Mouse (Mus musculus) spleen, adult 10 weeks (tissue): ENCODE data around the gene Coq6. TPM values are rescaled to one million over a fixed set of nuclear protein-coding genes. Genes with fewer than 3 reads are reported as not detected.

Experiments used
- polyA plus RNA-seq: library from polyadenylated mRNA; stranded (reverse); fragments of 350-450 nt; fragmentation: Illumina TruSeq; extraction: RNeasy Lipid Tissue Mini Kit (QIAGEN cat#74804); gene quantifications from one replicate; pipeline ENCODE4 v1.2.3, GENCODE M21; 2015; ENCODE audit warnings: low replicate concordance; ENCODE audit not compliant: insufficient read depth

Gene Coq6
- 13.8 TPM for polyA plus RNA-seq

GRCm38 (mm10) chr12:84361555-84362489 lies at the start of gene Coq6, which contains the start of gene Fam161b:
Gene Coq6, plus strand, starts transcription at chr12:84361657.
Gene Fam161b, minus strand, starts transcription at chr12:84361833.

GRCm38 (mm10) chr12:84316721-84317621 lies 44.5 kb upstream of the Coq6 start, which contains the start of gene Zfp410:
Gene Zfp410, plus strand, starts transcription at chr12:84316852.

GRCm38 (mm10) chr12:84408819-84409507 lies 47.5 kb downstream of the Coq6 start, which contains the start of the genes Entpd5 and Bbof1:
Gene Entpd5, minus strand, starts transcription at chr12:84409029.
Gene Bbof1, plus strand, starts transcription at chr12:84409071.

GRCm38 (mm10) chr12:84416834-84417604 lies 55.6 kb downstream of the Coq6 start, which contains the start of gene Rnf113a2:
Gene Rnf113a2, plus strand, starts transcription at chr12:84417196.

Other genes with a start within 250 kb of the Coq6 start
- 3.0 TPM for gene Dnal1, start 247.3 kb upstream of the Coq6 start, polyA plus RNA-seq
- 0.25 TPM for gene Pnma1, start 213.2 kb upstream of the Coq6 start, polyA plus RNA-seq
- 32.6 TPM for gene Elmsan1, start 142.8 kb upstream of the Coq6 start, polyA plus RNA-seq
- gene Ptgr2, start 76.4 kb upstream of the Coq6 start, polyA plus RNA-seq = 42.3 TPM
- 50.4 TPM for gene Zfp410, start 44.8 kb upstream of the Coq6 start, polyA plus RNA-seq
- gene Fam161b, start 176 bp downstream of the Coq6 start, polyA plus RNA-seq = 1.6 TPM
- gene Entpd5, start 47.4 kb downstream of the Coq6 start, polyA plus RNA-seq = 43.1 TPM
- 1.6 TPM for gene Bbof1, start 47.4 kb downstream of the Coq6 start, polyA plus RNA-seq
- 22.5 TPM for gene Rnf113a2, start 55.5 kb downstream of the Coq6 start, polyA plus RNA-seq
- 20.8 TPM for gene Aldh6a1, start 89.3 kb downstream of the Coq6 start, polyA plus RNA-seq
- gene Lin52, start 89.8 kb downstream of the Coq6 start, polyA plus RNA-seq = 17.9 TPM
- gene Vsx2, start 208.1 kb downstream of the Coq6 start, polyA plus RNA-seq = not detected